In genomic region chr1:156186646-156187045, GRCm38 (mm10) we compare ENCODE assay signal across 22 mouse cellular contexts. TPM values are rescaled to one million over a fixed set of nuclear protein-coding genes. Genes with fewer than 3 reads are reported as not detected.
A peak's percentile ranks its signal among the peaks of the same experiment; 100 is the strongest.
DNase-seq lines count a peak whose midpoint lies in the region; ATAC-seq lines count a peak whose summit lies in the region.
"Had no signal": no experiment of that assay in that cellular context is flagged by ENCODE, and none has a peak within 500 bp of the region (broad histone marks: within the 10 kb centered on the region; RNA-seq: fewer than 3 reads in every experiment).

No protein-coding gene starts in this region.

- no peak for DNase-seq in frontal cortex, postnatal 10 days (ENCODE audit: low spot score in 2 of 2)
- peak; percentile 42 to 56 for DNase-seq in layer of hippocampus, postnatal 14 days (ENCODE audit: low spot score in 2 of 2)
- no peak for DNase-seq in layer of hippocampus, postnatal 36 days
- DNase-seq in right cerebral cortex, postnatal 14 days: peak; percentile 25
- DNase-seq in right cerebral cortex, adult 2 months (ENCODE audit: low spot score in 2 of 2): no peak
- DNase-seq: adrenal gland, adult 2 months; adrenal gland, postnatal 14 days; cerebellum, adult 11-12 months; cerebellum, adult 9-10 months; cerebellum, postnatal 25 days; gastrocnemius, postnatal 25 days; heart, adult 18-20 months; heart, postnatal 10 days; heart, postnatal 36 days had no signal

- ATAC-seq in frontal cortex, adult (ENCODE audit: low TSS enrichment): peak; percentile 86
- no peak for ATAC-seq in megakaryocyte-erythroid progenitor cell, adult 5-6 weeks (replicated peaks; ENCODE audit: low FRiP score, low TSS enrichment, poor library complexity, severe bottlenecking)
- ATAC-seq: CD4-positive, CD25-positive, alpha-beta regulatory T cell, adult 4 months; forebrain, embryonic 15.5 days; hindbrain, embryonic 16.5 days had no signal

RNA-seq across cellular contexts. Expression of gene Fam163a, which starts 18.2 kb away (rescaled TPM):
- 10 to 100 TPM; 27.1 to 29.2 TPM for total RNA-seq in layer of hippocampus, postnatal 14 days (2021)
- total RNA-seq in layer of hippocampus, postnatal 36 days (2021): 10 to 100 TPM; 15.5 to 17.3 TPM
- total RNA-seq in megakaryocyte-erythroid progenitor cell, adult 5-6 weeks (2014; fragmentation: Nextera tagmentation): not detected in 2 replicates
- 0.30 TPM in 1 of 2 replicates, not detected in the other for total RNA-seq in megakaryocyte-erythroid progenitor cell, adult 5-6 weeks (2017)
- total RNA-seq: common myeloid progenitor, adult 5-6 weeks; gastrocnemius, adult 8-10 months; gastrocnemius, postnatal 25 days; MEL had no signal

Comparison
In these comparisons a context has a peak if more than half of its experiments do, and no peak if none do; other contexts are left out.
1. DNase-seq: peak in layer of hippocampus, postnatal 14 days (2 of 2) and right cerebral cortex, postnatal 14 days (single experiment); none in frontal cortex, postnatal 10 days (0 of 2), layer of hippocampus, postnatal 36 days (0 of 2) and right cerebral cortex, adult 2 months (0 of 2).
2. RNA of gene Fam163a, which starts 18.2 kb away (total RNA-seq): 27.1 to 29.2 TPM in layer of hippocampus, postnatal 14 days and 15.5 to 17.3 TPM in layer of hippocampus, postnatal 36 days; 0.30 TPM in megakaryocyte-erythroid progenitor cell, adult 5-6 weeks; every median in the first group is over 10 times any median in the second.